Mouse (Mus musculus) bone marrow macrophage, adult 2 months (primary cell): ENCODE measurements around the gene Radil.

Source experiments
- CTCF ChIP-seq: IDR thresholded peaks from 2 replicates; pipeline ENCODE4 v1.5.1; 2012; ENCODE audit warnings: low read depth, mild to moderate bottlenecking, low read length, moderate library complexity
- POLR2A ChIP-seq: IDR thresholded peaks from 2 replicates; pipeline ENCODE4 v1.6.1; 2012; ENCODE audit warnings: mild to moderate bottlenecking, low read depth, low read length, borderline replicate concordance

DNA sequence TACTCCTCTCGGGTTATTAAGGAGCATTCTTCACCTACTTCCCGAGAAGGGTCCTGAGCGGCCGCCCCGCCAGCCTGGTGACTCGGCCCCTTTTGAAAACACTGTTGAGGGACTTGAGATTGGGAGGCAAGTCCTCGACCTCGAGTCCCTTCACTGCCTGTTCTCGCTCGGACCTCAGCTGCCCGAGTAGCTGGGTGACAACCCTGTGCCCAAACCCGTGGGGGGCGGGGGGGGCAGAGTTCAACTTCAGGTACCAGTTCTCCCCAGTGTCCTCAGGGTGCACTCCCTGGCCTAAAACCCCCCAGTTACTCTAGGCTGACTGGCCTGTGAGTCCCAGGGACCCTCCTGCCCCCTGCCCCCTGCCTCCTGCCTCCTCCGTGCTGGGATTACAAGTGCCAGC, 106.9 kb downstream of the Radil start:
- no peak for TF ChIP-seq CTCF
- TF ChIP-seq POLR2A = no peak
